Mouse (Mus musculus) heart, adult 9 months (tissue): ENCODE measurements around the gene Mymx.

Source experiments
- DNase-seq, 2 experiments: peaks; one replicate each; pipeline ENCODE4 v3.0.0; 2022; ENCODE audit warnings: low spot score in 2 of 2

Mymx gene

GRCm38 (mm10) chr17:45610144-45610866 lies 8.4 kb upstream of the Mymx start:
- DNase-seq, result peak; percentile 67 to 73

- DNase-seq, result no peak
Measured at GRCm38 (mm10) chr17:45608396-45608795, 6.5 kb upstream of the Mymx start.

- DNase-seq, result no peak
Measured at GRCm38 (mm10) chr17:45606992-45607879, 5.3 kb upstream of the Mymx start.

GRCm38 (mm10) chr17:45602984-45603383 lies 1.1 kb upstream of the Mymx start:
- DNase-seq, result no peak

- no peak for DNase-seq
Measured at GRCm38 (mm10) chr17:45601325-45601724, 577 bp downstream of the Mymx start.

- no peak for DNase-seq
Measured at GRCm38 (mm10) chr17:45600267-45600666, 1.6 kb downstream of the Mymx start.

- DNase-seq, result no peak
Measured at GRCm38 (mm10) chr17:45599446-45600242, 2.3 kb downstream of the Mymx start, which contains the start of gene Slc29a1. Gene Slc29a1 (minus strand): TSS chr17:45599606.

- DNase-seq, result no peak
Measured at GRCm38 (mm10) chr17:45598891-45599290, 3.0 kb downstream of the Mymx start.

GRCm38 (mm10) chr17:45598376-45598775 lies 3.5 kb downstream of the Mymx start:
- no peak for DNase-seq

- peak in 1 of 2 experiments; percentile 67 for DNase-seq
Measured at GRCm38 (mm10) chr17:45597787-45598186, 4.1 kb downstream of the Mymx start.

- DNase-seq, result peak; percentile 84 to 87
Measured at GRCm38 (mm10) chr17:45596631-45597396, 5.1 kb downstream of the Mymx start.

- no peak for DNase-seq
Measured at GRCm38 (mm10) chr17:45595736-45596390, 6.0 kb downstream of the Mymx start.

- DNase-seq, result peak; percentile 82 to 85
Measured at GRCm38 (mm10) chr17:45594881-45595735, 6.8 kb downstream of the Mymx start.

- no peak for DNase-seq
Measured at GRCm38 (mm10) chr17:45594195-45594594, 7.7 kb downstream of the Mymx start.

- no peak for DNase-seq
Measured at GRCm38 (mm10) chr17:45593479-45593878, 8.4 kb downstream of the Mymx start.

GRCm38 (mm10) chr17:45592606-45593431 lies 9.1 kb downstream of the Mymx start:
- peak; percentile 66 to 73 for DNase-seq

GRCm38 (mm10) chr17:45591701-45592605 lies 9.9 kb downstream of the Mymx start:
- DNase-seq, result peak; percentile 82 to 87

- DNase-seq, result no peak
Measured at GRCm38 (mm10) chr17:45590410-45590809, 11.5 kb downstream of the Mymx start.
